Mouse (Mus musculus): ENCODE measurements around the gene Cuta.
"Not testable (repeated sequence)": the region's sequence is repeated elsewhere in the genome, so short reads cannot be mapped to it uniquely, and the experiment has no call there.

Gene Cuta

DNA sequence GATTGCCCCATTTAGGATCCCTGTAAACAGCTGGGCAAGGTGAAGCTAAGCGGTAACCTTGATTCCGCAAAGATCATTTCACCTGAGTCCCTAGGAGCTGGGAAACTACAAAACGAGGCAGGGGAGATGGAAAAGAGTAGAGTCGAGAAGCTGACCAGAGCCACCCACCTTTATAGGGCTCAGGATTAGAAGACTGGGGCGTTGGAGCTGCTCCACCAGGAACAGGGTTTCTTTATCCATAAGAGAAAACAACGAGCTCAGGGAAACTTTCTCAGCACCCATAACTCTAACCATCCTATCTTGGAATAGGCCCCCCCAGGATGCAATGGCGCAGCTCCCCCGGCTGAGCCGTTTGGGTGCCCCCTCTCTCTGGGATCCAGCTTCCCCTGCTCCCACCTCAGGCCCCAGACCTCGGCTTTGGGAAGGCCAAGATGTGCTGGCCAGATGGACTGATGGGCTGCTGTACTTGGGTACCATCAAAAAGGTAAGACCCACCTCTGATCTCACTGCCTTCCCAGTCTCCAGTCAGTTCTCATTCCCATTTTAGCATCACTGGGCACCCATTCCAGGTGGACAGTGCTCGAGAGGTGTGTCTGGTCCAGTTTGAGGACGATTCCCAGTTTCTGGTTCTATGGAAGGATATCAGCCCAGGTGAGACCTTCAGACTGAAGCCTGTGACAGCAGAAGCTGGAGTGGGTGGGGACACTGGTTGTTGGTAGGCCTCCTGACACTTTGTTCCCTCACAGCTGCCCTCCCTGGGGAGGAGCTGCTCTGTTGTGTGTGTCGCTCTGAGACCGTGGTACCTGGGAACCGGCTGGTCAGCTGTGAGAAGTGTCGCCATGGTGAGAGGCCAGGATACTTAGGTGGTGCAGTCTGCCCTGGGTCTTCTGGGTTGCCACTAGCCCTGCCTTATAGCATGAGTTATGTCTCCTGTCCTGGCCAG lies 5.2 kb downstream of the Cuta start:
- DNase-seq, result no peak

DNA sequence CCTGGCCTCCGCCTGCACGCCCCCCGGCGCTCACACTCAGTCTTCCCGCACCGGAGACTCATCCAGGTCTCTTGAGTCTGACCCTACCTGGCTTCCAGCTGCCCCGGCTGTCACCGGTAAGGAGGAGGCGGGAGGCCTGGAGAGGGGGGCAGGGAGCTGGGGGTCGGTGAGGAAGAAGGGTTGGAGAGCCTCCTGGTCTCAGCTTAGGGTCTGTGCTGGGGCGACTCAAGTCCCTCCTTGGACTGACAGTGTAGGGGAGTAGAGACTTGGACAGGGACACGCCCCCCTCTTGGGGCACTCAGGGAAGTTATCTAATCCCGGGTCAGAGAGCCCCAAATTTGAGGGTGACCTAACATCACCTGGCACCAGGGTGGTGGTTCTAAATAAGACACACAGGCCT lies 6.0 kb downstream of the Cuta start:
- no peak for DNase-seq

DNA sequence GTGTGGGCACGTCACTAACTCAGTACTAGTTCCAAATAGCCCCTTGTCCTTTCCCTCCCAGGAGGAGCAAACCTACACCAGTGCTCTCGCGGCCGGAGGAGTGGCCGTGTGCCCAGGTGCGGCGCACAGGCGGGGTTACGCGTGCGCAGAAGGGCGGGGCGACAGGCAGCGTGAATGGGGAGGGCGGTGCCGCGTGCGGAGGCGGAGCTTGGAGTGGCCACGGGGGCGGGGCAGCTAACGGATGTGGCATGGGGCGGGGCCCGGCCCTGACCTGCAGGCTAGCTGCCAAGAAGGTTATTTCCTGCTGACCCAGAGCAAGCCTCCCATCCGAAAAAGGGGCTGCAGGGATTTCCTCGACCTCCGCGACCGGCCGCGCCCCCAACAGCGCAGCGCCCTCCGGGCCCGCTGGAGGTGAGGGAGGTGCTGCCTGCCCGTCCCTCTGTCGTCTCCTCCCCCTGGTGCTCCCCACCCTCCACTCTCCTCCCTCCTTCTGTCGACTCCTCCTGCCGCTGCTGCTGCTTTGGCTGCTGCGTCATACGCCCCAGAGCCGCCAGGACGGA lies 6.5 kb downstream of the Cuta start, which contains the start of gene Phf1:
Gene Phf1, plus strand, starts transcription at position 214 of the 560 bp plus-strand sequence.
- DNase-seq, result peak; percentile 100

DNA sequence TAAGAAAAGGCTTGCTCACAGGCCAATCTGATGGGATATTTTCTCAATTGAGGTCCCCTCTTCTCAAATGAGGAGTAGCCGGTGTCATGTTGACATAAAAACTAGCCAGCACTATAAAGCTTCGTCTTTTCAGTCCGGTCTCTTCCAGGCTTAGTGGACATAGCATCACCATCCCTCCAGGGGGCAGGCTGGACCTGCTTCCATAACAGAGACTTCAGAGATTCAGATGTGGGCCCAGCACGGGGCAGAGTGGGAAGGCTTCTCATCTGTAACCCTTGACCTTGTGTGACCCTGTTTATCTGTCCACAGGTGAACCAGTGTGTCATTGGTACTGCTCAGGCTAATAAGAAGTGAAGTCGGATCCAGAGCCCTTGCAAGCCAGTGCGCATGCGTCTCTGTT lies 7.6 kb downstream of the Cuta start:
- DNase-seq, result peak; percentile 59

DNA sequence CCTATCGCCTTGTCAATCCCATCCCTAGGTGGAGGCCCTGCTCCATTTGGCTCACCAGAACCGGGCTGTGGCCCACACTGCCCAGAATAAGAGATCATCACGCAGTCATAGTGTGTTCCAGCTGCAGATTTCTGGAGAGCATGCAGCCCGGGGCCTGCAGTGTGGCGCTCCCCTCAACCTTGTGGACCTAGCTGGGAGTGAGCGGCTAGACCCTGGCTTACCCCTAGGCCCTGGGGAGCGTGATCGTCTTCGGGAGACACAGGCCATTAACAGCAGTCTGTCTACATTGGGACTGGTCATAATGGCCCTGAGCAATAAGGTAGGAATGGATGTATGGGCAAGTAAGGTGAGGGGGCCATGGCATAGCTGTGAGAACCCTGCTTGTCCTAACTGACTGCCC lies 14.0 kb downstream of the Cuta start:
- DNase-seq, result not testable (repeated sequence)

DNA sequence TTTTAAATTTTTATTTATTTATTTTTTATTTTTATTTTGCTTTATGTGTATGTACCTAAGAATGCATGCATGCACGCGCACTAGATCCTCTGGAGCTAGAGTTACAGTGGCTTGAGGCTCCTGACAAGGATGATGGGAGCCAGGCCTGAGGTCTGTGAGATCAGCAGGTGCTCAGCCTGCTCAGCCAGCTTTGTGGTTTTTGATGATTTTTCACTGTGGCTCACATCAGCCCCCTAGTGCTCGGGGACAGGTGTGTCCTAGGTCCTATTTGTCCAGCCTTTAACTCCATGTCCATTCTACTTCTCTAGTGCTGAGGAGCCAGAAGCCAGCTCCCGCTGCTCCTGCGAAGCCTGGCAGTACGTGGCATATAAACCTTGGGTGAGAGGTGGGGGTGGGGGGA lies 17.0 kb downstream of the Cuta start:
- not testable (repeated sequence) for DNase-seq

DNA sequence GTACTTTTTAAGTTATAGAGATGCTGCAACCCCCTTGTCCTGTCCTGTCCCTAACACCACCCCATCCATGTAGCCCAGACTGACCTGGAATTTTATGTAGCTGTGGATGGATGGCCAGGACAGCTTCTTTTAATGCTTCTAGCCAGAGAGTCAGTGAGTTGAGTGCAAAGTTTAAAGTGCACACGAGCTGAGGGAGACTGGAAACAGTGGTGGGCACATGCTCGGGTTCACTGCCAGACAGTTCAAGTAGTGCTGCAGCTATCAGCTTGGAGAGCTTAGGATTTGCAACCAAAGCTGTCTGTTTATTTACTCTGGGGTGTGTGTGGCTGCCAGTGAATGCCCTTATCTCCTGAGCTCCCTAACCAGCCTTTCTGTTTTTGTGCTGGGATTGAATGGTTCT lies 19.9 kb downstream of the Cuta start:
- DNase-seq, result not testable (repeated sequence)

DNA sequence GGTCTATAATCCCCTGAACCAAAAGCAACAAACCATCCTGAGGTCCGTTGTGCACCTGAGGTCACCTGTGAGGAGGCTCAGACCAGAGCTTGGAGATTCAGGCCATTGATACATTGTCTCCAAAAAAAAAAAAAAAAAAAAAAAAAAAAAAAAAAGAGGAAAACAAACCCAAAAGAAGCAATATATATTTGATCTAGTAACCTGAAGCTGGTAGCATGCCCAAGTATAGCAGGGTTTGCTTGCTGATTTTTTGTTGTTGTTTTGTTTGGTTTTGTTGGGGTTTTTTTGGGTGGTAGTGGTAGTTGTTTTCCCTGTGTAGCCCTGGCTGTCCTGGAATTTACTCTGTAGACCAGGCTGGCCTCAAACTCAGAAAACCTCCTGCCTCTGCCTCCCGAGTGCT lies 21.0 kb downstream of the Cuta start:
- no peak for DNase-seq

DNA sequence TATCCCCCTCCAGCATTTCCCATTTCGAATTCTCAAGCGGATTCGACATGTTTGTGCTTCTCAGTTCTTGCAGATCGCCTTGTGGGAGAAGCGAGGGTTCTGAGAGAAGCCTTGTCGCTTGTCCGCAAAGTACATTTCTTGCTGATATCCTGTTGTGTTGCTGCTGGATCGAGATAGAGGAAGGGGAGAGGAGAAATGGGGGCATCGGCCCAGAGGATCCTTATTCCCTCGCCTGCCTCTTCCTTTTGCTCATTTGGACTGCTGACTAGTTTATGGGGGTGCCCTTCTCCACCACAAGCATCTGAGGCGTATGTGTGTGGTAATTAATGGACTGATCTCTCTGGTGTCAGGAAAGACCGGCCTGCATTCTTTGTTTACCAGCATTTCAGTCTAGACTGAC lies 21.8 kb downstream of the Cuta start:
- not testable (repeated sequence) for DNase-seq

DNA sequence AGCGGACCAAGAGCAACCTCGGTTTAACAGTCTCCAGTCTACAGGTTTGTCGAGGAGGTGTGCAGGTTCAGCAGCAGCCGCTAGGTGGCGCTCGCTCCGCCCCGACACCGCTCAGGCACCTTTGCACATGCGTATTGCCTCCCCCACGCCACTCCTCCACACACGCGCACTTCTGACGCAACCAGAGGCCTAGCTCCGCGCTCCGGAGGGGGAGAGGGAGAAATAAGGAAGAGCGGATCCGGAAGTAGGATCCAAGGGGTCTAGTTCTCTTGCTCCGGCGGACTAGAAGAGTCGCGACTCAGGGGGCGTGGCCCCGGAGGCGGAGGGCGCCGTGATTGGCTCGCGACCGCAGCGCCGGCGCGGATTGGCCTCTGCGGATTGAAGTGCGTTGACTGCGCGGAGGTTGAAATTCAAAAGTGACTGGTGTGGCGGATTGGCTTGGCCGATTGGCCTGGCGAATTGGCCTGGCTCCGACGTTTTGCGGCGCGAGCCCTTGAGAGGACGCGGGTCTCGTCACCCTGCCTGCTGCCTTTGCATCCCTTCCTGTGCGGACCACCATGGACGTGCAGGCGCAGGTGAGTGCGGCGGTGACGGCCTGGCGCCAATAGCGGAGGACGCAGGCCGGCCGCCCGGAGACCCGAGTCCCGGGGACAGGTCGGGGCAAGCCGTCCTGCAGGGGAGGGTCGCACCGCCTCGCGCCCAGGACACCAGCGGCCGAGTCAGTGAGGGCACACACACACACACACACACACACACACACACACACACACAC lies 22.5 kb downstream of the Cuta start, which contains the start of gene Kifc5b:
Gene Kifc5b, plus strand, starts transcription at position 381 of the 772 bp plus-strand sequence.
- DNase-seq, result peak; percentile 99

DNA sequence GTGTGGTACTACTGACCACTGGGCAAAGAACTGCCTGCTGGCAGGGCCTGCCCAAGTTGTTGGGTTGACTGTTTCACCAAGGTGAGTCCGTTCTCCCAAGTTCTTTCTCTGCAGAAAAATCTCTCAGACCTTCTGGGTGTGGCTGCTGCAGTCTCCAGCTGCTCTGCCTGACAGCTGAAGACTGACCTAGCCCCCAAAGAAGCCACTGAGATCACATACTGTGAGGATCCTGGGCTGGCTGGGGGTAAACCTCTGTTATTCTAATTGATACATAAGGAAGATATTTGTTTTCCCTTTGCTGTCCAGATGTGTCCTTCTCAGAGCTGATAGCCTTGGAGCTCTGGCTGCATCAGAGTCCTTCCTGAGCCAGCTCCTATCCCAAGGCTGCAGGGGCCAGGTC lies 24.1 kb downstream of the Cuta start:
- DNase-seq, result no peak

DNA sequence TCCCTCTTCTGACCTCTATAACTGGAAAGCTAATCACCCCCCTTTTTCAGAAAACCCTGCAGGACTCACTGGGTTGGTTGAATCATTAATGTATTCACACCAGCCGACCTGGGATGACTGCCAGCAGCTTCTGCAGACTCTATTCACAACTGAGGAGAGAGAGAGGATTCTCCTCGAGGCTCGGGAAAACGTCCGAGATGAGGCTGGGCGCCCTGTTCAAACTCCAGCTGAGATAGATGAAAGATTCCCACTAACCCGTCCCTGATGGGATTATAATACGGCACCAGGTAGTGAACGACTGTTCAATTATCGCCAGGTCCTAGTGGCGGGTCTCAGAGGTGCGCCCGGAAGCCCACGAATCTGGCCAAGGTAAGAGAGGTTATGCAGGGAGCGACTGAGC lies 31.9 kb downstream of the Cuta start:
- not testable (repeated sequence) for DNase-seq

DNA sequence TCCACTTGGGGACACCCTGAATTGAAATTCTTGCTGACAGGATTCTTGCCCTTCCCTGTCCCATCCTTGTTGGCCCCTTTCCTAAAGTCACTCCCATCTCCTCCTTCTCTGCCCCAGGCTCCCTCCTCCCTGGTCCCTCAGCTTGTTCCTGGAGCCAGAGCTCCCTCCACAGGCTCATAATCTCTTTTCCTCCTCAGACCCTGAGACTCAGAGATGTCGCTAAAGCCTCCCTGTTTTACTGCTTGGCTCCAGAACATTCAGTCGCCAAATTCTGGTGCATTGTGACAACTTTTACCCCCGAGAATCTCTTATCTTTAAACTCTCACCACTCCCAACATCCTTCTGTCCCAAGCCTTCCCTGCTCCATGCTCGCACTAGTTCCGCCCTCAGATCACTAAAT lies 35.0 kb downstream of the Cuta start:
- DNase-seq, result no peak

DNA sequence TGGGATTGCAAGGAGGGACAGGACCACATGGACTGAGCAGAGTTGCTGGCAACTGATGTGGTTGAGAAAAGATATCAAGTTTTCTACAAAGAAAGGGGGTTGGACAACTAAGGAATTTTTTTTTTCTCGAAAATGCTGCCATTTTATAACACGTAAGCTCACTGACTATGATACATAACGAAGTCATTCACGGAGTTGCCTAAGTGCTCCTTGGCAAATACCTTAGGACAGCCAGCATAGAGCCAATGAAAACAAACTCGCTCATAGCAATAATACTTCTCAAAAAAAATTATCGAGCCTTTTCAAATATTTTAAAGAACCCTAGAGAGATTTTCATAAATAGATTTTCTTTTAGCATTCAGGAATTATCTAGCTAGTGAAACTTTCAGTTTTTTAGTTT lies 38.5 kb downstream of the Cuta start:
- no peak for DNase-seq

DNA sequence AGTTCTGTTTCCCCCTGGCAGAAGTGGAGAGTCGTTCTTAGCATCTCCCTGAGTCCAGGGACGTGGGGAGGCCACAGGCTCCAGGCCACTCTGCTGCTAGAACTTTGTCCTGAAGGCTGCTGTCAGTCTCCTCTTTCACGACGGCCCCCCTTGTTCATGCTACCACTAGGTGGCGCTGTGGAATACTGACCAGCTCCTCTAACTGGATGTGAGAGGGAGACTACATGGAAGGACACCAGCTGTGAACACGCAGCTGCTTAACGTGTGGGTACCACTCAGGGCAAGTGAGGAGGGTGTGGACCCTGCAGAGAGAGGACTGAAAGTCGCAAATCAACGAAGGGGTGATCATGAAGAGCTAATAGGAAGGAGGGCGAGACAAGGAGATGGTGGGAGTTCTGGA lies 43.8 kb downstream of the Cuta start:
- peak; percentile 78 for DNase-seq

DNA sequence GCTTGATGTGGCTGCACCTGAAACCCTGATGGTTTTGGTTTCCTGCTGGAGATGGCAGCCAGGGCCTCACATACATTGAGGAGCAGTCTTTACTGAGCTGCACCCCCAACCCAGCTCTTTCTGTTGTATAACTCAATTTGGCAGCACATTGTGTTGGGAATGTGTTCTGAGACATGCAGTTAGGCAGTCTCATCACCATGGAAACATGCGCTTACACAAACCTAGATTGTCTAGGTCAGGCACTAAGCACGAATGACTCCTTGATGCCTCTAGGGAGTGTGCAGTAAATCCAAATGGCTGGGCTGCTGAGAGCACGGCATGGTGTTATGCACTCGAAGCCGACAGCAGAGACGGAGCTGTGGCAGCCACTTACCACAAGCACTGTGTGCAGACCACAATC lies 45.0 kb downstream of the Cuta start:
- peak; percentile 19 for DNase-seq

DNA sequence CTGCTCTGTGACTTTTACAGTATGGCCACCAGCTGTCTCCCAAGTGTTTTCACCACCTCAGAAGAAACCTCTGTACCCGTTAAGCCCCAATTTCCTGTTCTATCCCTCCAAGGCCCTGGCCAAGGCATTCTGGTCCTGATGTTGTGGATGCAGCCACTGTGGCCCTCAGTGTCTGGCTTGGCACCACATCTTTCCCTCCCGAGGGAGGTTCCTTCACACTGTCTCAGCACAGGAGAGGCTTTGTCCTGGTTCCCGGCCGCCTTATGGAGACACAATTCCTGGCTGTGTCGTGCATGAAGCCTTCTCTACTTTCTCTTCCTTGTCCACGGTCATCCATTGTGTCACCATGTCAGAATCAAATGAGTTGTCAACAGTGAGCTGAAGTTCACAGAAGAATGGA lies 45.9 kb downstream of the Cuta start:
- DNase-seq, result no peak

DNA sequence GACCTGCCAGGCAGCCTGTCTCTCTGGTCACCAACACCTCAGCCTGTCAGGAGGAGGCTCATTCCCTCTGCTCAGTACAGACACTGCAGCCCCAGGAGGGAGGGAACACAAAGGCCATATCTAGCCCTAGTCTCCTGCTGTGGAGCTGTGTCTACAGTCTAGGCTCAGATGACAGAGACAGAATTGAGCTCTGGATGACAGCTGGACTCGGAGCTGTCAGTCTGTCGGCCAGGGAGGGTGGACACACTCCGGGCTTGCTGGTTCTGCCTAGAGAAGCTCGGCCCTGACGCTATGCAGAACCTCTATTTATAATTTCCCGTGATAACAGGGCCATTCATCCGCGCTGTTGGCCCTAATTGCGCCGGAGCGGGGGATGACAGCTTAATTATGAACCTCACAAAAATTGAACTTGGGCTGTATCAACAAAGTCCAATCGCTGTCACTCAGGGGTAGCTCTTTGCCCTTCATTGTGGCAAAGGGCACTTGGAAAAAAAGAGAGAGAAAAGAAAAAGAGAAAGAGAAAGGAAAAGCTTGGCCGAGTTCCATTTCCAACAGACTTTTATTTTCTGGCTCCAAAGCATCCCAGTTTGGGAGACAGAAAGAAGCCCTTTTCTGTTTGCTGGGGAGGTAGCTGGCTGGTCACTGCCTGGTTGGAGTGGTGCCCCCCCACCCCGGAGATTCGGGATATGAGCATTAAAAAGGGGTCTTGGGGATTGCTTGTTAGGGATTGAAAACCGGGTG lies 46.6 kb downstream of the Cuta start:
- DNase-seq, result no peak

DNA sequence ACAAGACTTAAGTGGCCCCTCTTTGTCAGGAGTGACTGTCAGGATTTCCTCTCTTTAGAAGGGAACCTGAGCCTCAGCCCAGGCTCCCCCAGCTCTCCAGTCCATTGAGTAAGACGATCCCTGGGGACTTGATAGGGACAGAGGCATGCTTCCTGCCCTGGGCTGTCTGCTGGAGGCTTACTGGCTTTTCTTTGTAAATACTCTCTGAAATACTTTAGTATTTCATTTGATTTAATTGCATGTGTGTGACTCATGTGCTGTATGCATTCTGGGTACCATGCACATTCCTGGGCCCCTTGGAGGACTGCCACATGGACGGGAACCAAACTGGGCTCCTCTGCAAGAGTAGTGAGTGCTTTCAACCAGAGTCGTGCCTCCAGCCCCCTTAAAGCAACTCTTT lies 51.4 kb downstream of the Cuta start:
- DNase-seq, result no peak

DNA sequence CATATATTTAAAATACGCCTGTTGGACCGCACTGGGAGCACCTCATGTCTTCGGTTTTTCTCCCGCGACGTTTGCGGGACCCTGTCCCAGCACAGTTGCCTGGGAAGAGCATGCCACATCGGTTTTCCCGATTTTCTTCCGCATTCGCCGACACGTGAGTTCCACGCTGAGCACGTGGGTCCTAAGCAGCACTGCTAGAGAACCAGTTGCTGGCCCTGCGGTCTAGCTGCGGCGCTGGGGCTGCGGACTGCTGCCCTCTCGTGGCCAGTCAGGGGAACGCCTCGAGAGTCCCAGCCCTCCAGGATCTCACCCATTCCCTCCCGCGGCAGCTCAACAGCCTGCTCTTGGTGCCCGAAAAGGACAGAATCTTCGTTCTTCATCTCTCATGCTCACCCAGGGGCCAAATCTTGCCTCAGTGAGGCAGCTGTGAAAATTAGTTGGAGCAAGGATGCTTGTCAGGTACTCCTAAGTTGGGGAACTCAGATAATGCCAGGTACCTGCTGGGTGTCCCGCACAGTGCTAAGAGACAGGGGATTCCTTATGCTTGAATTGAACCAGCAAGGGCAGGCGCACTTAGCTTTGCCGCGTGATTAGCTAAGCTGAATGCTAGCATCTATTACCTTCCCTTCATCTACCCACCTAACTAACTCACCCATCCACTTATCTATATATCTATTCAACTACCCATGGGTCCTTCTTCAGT lies 53.2 kb downstream of the Cuta start:
- DNase-seq, result peak; percentile 87

DNA sequence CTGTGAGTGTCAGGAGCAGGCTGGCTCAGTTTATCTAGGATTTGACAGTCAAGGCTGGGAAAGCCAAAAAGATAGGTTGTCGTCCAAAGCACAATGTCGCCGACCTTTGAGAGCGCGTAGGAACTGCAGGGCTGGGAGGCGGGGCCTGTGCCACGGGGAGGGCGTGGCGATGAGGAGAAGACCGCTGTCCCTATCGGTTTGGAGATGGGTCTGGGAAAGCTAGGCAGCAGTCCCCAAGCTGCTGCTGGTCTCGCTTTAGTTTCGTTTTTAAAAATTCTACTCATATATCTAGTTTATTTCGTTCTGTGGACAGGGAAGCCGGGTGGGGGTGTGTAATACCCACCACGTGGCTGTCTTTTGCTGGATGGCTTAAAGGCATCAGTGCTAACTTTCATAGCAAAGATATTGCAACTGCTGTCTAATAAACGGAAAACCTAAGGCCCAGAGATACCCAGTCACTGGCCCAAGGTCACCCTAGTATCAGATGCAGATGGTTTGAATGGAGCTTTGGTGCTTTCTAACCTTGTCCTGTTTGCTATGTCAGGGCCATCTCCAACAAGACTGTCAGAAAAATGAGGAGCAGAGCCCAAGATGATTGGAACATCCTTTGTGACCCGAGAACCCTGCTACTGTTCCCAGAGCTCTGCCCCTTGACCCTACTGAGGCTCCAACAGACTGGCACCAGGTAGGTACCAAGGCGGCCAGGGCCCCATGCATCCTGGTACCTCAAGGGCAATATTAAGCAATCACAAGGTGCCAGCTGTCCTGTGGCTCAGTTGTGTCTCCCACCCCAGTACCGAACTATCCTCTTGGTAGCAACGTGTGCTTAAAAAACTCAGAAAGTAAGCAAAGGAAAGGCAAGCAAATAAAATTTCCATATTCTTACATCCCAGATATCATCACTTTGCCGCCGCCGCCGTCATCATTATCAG lies 54.1 kb downstream of the Cuta start:
- peak; percentile 91 for DNase-seq

Data from thymus, postnatal 4 days (tissue).